Mouse (Mus musculus): ENCODE data around the gene Lgals2. TPM values are rescaled to one million over a fixed set of nuclear protein-coding genes. Genes with fewer than 3 reads are reported as not detected.
A peak's percentile ranks its signal among the peaks of the same experiment; 100 is the strongest.
"Not testable (repeated sequence)": the region's sequence is repeated elsewhere in the genome, so short reads cannot be mapped to it uniquely, and the experiment has no call there.

The Lgals2 gene
- total RNA-seq, 2 experiments from 2014 or later: not detected

DNA sequence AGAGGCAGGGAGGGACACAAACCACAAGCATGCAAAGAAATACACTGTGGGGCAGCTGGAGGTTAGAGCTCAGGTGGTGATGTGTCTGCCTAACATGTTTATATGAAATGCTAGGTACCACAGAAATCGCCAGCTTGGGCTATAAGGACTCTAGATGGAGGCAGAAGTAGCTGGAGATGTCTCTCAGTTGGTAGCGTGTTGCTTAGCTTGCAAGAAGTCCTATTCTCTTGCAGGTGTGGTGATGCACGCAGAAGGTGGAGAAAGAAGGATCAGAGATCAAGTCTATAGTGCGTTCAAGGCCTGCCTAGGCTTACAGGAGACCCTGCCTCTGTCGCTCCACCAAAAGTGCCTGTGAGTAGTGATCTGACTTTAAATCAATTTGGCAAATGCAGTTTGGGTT is 20.2 kb upstream of the Lgals2 start:
- no peak for DNase-seq (ENCODE audit: low spot score in 2 of 2)

DNA sequence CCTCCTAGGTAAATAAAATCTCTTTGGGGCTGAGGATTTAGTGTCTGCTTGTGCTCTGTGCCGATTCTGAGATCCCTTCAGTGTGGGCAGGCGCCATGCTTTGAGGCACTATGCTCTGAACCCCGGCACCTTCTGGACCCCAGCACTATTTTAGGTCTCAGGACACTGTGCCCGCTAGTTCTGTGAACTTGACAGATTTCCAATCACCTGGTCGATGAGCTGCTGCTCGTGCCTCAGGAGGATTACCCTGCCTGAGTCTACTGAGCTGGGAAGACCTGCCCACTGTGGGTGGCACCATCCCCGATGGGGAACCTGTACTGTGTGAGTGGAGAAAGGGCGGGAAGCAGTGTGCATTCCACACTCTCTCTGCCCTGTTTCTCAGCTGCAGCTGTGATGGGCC is 19.7 kb upstream of the Lgals2 start:
- no peak for DNase-seq (ENCODE audit: low spot score in 2 of 2)

DNA sequence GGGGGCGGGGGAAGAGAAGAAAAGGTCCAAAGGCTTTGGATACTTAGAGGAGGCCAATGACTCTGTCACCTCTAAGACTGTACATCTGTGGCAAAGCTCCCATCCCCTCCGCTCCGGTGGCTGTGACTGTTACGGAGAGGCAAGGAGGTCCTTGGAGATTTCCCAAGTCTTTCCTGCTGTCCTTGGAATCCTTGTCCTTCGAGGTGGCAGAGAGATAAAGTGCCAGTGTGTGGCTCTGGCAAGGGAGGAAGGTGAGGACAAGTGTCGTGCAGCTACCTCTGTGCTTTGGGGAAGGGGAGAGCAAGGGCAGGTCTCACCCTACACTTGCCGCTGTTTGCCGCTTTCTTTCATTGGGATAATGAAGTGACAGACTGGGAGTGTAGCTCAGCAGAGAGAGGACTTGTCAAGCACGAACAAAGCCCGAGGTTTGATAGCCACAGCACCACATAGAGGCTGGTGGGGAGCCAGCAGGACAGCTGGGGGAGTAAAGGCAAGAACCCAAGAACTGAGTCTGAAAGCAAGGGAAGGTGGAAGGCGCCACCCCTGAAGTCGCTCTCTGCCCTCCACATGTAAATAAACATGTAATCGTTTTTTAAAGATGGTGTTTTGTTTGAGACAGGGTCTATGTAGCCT is 18.6 kb upstream of the Lgals2 start:
- DNase-seq (ENCODE audit: low spot score in 2 of 2): no peak

DNA sequence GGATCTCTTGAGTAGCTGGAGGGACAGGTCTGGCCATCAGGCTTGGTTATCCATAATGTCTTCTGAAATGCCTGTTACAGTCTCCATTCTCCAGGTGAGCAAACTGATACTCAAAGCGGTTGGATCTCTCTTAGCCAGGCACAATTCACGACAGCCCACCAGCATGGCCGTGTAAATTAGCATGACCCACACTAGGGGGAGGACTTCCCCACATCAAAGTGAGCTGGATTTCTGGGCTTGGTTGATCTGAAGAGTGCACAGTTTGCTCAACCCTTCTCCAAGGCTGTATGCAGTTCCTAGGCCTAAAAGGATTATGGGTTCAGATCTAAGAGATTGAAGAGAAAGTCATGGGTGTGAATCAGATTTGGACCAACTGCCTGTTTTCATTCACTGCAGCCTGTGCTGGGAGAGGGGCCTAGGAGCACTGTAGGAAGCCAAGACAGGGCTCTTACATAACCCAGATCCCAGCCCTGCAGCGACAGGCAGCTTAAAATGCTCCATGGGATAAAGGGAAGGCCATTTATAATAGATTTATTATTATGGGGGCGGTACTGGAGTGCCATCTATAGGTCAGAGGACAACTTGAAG is 16.8 kb upstream of the Lgals2 start:
- DNase-seq (ENCODE audit: low spot score in 2 of 2): no peak

DNA sequence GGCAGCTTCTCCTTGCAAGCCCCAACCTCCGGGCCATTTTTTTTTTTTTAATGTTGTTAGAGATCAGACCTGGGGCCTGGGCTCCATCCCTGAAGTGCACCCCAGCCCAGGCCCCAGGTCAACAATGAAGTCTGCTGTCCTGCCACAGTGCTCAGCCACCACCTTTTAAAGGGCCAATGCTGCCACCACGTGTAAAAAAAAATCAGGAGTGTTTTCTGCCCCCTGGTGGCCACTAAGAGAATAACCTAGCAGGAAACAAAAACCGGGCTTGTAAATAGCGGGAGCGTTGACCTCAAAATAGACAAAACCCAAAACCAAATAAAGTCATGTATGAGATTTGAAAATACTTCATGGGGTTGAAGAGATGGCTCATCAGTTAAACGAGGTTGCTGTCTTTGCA is 14.4 kb upstream of the Lgals2 start:
- peak; percentile 32 to 43 for DNase-seq (ENCODE audit: low spot score in 2 of 2)

DNA sequence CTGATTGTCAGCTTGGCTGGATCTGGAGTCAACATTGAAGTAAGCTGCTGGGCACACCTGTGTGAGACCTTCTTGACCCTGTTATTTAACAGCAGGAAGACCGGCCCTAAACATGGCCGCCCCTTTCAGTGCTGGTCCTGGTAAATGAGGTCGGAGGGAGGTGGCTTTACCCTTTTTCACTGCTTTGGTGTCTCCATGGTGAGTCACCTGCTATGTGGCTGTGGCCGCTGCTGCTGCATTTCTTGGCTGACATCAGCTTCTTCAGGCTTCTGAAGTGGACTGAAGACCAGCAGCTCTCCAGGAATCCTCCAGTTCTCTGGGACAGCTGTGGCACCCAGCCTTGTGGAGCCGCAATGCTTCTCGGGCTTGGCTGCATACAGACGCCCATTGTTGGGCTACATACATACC is 13.5 kb upstream of the Lgals2 start:
- no peak for DNase-seq (ENCODE audit: low spot score in 2 of 2)

DNA sequence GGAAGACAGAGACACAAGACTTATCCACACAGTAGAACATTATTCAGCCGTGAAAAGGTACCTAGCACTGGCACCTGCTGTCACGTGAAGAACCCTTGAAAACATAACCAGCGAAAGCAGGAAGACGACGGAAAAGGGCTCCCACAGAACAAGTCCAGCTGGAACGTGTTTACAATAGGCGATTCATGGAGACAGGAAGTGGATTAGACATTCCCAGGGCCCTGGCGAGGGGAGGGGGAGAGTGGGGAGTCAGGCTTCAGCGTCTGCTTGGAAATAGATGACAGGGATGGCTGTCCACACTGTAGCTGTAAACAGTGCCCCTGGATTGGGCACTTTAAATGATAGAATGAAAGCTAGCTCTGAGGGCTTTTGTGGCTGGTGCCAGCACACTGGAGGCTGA is 13.1 kb upstream of the Lgals2 start:
- DNase-seq (ENCODE audit: low spot score in 2 of 2): no peak

DNA sequence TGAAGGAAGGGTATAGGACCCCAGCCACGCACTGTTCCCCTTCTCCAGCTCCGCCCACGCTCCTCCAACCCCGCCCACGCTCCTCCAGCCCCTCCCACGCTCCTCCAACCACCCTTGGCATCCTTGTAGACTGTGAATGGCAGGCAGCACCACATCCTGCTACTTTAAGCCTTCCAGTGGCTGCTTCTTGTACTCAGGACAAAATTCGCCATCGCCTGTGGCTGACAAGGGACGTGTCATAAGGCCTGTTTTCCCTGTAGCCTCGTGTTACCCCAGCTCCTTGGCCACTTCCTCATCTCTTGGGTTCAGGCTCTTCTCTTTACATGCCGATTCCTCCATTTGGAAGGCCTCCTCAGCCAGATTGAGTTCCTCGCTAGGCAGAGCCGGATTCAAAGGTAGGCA is 8.5 kb upstream of the Lgals2 start:
- DNase-seq (ENCODE audit: low spot score in 2 of 2): no peak

DNA sequence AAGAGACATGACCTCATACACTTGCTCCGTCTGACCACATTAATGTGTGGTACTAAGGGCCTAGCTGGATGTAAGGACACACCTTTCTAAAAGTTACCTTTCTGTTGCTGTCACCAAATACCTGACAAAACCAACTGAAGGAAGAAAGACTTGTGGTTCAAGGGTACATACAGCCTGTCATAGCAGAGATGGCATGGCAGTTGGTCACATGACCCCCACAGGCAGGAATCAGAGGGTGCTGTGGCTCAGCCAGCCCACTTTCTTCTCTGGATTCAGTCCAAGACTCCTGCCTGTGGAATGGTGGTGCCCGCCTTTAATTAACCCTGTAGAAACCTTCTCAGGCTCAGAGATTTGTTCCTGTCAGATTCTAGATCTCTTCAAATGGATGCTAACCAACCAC is 7.8 kb upstream of the Lgals2 start:
- no peak for DNase-seq (ENCODE audit: low spot score in 2 of 2)

DNA sequence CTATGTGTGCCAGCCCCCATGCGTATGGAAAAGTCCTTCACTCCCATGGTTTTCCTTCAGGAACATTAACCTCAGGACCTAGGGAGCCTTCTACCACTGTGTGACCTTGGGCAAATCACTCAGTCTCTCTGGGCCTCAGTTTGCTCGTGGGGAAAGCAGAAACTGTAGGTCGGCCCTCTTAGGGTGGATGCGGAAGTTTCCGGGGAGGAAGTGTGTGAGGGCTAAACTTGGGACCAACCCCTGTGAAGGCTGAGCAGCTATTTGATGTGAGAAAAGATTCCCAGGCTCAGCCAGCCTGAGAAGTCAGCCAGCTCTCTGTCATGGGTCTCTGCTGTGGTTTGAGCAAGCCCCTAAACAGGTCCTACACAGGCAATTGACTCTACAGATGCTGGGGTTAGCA is 7.0 kb upstream of the Lgals2 start:
- DNase-seq (ENCODE audit: low spot score in 2 of 2): no peak

DNA sequence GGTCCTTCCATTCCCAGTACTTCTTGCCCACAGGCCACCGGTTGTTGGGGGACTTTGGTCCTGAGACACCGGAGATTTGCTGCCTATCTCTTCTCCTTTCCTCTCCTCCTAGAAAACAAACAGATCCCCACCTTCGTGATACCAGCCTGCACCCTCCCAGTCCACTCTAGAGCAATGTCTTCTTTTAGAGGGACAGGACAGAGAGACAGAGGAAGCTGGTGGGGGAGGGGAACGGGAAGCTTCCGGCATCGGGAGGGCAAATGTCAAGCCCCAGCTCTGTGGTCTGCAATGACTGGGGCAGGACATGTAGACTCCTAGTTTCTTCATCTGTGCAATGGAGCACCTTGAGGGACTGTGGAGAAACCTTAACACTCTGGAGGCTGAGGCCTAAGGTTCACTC is 4.4 kb upstream of the Lgals2 start:
- DNase-seq (ENCODE audit: low spot score in 2 of 2): no peak

DNA sequence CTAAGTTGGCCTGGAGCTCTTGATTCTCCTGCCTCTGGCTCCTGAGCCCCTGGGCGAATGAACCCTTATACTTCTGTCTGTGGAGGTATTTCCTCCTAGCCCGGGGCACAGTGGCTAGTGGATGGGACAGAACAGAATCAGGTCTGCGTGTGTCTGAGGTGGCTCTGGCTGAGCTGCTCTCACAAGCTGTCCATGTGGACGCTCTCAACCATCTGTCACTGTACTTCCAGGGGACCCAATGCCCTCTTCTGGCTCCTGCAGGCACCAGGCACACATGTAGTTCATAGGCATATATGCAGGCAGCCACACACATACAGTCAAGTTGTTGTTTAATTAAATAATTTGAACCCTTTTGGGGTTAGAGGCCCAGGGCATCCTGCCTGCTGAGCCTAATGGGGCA is 4.0 kb upstream of the Lgals2 start:
- no peak for DNase-seq (ENCODE audit: low spot score in 2 of 2)

DNA sequence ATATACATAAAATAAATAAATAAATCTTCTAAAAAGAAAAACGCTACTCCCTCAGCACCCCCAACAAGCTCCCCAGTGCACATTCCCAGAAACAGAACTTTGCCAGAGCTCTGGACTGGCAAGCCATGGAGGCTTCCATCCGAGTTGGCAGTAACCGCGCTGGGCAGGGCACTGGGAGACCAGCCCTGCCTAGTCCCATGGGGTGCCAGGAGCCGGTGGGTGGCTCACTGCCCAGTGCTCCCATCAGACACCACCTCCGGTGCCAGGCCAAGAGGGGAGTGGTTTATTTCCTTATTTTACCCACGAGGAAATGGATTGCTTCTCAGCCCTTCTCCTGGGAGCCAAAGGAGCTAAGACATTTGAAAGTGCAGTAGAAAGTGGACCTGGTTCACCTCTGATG is 1.7 kb upstream of the Lgals2 start:
- DNase-seq (ENCODE audit: low spot score in 2 of 2): peak; percentile 34 to 38

DNA sequence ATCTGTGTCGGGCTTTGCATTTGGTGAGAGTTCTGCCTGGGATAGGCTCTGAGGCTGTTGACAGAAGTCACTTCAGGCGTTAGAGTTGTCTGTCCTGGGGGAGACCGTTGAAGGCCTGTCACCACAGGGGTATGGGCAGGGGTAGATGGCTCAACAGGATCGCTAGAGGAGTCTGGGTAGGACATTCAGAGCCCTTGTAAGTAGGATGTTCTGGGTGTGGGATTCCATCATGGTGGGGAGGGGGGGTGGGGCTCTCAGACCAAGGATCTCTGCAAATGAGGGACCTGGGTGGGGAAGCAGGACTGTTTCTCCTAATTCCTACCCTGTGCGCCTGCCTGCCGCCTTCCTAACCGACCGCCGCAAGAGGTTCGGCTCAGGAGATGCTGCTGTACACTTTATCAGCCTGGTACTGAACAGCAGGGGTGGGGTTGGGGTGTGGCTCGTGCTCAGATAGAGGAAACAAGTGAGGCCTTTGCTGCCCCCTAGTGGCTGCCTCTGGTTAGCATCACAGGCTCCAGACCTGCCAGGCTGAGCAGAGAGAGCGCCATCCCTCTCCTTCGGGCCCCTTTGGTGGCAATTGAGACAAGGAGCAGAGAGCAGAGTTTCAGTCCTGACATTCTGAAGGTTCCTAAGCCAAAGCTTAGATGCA is 3.7 kb downstream of the Lgals2 start:
- DNase-seq (ENCODE audit: low spot score in 2 of 2): peak; percentile 92 to 95

DNA sequence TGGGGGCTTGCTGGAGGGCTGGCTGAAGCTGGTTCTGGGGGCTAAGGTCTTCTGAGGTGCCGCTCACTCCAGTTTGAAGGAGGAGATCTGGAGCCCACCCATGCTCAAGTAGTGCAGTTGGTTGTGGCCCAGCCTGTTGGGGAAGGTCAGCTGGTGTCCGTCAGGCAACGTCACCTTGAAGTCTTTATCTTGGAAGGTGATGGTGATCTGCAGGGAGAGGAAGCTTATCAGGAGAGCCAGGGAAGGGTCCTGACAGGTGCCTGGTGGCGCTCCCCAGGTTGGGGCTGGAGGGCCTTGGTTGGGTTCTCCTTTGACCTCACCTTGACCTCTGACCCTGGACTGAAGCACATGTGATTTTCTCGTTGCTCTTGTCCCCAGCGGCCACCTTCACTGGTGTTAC is 4.4 kb downstream of the Lgals2 start:
- no peak for DNase-seq (ENCODE audit: low spot score in 2 of 2)

DNA sequence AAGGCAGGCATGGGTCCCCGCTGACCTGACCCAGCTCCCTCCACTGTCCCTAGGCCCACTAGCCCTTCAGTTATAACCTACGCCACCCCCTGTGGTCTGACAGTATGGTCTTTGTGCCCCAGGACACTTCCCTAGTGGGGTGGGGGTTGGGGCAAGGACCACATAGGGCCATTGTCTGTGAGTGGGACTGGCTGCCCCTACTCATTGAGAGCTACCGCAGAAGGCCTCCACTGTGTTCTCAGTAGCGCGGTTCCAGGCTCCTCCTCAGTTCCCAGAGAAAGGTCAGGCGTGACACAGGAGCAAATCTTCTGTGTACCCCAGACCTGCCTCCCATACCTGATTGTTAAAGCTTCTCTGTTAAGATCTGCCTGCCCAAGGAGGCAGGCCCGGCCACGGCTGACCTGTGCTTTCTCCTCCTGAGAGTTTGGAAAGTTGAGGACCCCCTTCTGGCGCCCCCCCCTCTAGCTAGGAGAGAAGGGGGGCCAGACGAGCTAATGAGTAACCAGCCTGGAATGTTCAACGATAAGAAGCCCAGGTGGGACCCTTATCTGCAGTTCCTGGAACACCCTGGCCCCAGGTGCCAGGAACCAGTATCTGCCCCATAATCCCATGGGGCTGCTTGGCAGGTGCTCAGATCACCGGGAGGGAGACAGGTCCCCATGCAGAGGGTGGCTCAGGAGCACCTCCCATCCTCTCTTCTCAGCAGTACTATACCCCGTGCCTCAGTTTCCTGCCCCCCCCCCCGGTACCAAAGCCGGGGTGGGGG is 5.1 kb downstream of the Lgals2 start:
- DNase-seq (ENCODE audit: low spot score in 2 of 2): peak in 1 of 2 experiments; percentile 30

DNA sequence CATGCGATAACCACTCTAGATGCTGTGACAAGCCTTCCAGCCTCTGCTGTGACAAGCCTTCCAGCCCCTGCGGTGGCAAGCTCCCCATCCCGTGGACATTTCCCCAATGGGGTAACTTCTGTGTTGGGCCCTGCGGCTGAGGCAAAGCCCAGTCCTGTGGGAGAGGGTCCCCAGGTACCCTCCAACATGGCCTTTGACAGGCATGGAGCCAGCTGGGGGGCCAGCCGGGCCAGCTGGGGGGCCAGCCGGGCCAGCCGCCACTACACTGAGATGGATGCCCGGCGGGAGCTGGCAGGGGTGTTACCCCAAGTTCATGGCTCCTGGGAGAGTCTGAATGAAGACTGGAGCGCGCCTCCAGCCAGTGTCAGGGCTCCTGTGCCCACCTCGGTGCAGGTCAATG is 5.8 kb downstream of the Lgals2 start:
- DNase-seq (ENCODE audit: low spot score in 2 of 2): no peak

DNA sequence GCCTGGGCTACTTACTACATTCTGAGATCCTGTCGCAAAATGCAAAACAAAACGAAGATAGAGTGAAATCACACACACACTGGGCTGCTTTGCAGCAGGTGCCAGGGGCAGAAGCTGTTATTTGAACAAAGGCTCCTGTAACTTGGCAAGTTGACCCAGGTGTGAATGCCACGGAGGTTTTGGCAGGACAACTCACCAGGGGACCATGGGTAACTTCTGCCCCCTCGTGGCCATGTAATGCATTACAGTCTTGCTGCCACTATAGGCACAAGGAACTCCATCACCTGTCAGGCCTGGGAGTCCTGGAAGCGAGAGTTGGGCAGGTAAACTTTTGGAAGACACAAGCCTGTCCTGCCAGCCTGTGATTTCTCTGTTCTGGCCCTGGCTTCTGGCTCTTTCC is 6.9 kb downstream of the Lgals2 start:
- peak; percentile 72 to 89 for DNase-seq (ENCODE audit: low spot score in 2 of 2)

DNA sequence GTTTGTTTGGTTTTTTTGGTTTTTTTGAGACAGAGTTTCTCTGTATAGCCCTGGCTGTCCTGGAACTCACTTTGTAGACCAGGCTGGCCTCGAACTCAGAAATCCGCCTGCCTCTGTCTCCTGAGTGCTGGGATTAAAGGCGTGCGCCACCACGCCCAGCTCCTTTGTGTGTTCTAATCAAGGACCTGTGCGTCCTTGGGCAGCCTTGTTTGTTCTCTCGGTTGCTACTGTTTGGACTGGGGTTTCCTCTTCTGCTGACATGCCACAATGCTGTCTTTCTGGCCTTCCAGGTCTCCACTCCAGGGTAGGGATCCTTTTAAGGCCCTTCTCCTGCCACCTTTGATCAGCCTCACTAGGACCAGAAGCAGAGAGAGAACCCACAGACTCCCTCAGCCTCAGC is 8.5 kb downstream of the Lgals2 start:
- DNase-seq (ENCODE audit: low spot score in 2 of 2): not testable (repeated sequence)

DNA sequence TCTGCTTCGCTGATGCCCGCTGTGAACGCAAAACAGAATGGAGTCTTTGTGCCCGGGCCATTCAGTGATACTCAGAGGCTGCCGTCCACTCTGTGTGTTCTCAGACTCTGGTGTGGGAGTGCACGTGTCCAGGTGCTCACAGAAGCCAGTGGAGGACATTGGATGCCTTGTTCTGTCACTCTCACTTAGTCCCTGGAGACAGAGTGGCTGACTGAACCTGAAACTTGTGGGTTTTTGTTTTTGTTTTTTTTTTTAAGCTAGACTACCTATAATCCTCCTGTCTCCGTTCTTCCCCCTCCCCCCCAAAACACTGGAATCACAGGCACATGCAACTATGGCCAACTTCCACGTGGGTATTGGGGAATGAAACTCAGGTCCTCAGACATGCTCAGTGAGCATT is 9.0 kb downstream of the Lgals2 start:
- no peak for DNase-seq (ENCODE audit: low spot score in 2 of 2)

DNA sequence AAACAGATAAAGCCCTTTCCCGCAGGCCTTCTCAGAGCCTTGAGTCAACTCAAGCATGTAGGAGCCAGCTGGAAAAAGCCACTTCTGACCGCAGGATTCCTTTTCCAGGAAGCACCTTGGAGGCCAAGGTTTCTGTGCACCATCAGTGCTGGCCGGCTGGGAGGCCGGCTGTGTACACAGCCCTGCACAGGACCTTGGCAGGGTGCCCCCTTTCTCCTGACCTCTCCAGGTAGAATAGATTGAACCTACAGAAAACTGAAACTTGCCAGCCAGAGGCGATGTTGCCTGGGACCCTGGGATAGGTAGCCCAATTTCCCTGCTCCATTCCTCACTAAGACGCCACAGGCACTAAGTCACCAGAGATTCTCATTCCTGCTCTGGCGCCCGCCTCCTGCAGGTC is 9.5 kb downstream of the Lgals2 start:
- no peak for DNase-seq (ENCODE audit: low spot score in 2 of 2)

DNA sequence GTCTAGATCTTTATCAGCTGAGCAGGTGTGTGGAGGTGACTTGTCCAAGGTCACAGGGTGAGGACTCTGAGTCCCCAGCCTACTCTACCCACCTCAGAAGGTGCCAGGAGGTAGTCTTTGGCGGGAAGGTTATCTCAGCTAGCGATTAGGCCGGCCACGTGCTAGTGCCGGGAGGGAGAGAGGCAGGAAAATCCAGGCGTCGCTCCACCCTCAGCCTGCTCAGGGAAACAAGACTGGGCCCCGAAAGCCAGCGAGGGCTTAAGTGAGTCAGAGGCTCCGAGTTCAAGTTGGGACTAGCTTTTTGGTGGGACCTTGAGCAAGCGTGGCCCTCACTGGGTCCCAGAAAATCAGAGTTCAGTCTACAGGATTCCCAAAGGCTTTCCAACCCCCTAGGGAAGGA is 10.0 kb downstream of the Lgals2 start:
- DNase-seq (ENCODE audit: low spot score in 2 of 2): no peak
